Mouse (Mus musculus) lung, postnatal 4 days (tissue): Measurements from ENCODE around the gene 1700029I15Rik.
"Not testable (repeated sequence)": the region's sequence is repeated elsewhere in the genome, so short reads cannot be mapped to it uniquely, and the experiment has no call there.

Source experiments
- DNase-seq, 2 experiments: peaks; one replicate each; pipeline ENCODE4 v3.0.0; 2021

The 1700029I15Rik gene

GRCm38 (mm10) chr2:92392318-92393264 lies 10.3 kb downstream of the 1700029I15Rik start:
- DNase-seq = peak in 1 of 2 experiments; percentile 43

GRCm38 (mm10) chr2:92395535-92395934 lies 13.2 kb downstream of the 1700029I15Rik start:
- no peak for DNase-seq

GRCm38 (mm10) chr2:92397436-92397835 lies 15.1 kb downstream of the 1700029I15Rik start:
- no peak for DNase-seq

- not testable (repeated sequence) for DNase-seq
Measured at GRCm38 (mm10) chr2:92399877-92400276, 17.5 kb downstream of the 1700029I15Rik start.

- DNase-seq = no peak
Measured at GRCm38 (mm10) chr2:92400682-92401081, 18.3 kb downstream of the 1700029I15Rik start.

GRCm38 (mm10) chr2:92401091-92401561 lies 18.8 kb downstream of the 1700029I15Rik start, which contains the start of gene Mapk8ip1:
Gene Mapk8ip1 (minus strand): TSS chr2:92401263.
- peak in 1 of 2 experiments; percentile 50 for DNase-seq

- DNase-seq = no peak
Measured at GRCm38 (mm10) chr2:92402591-92403326, 20.4 kb downstream of the 1700029I15Rik start.

GRCm38 (mm10) chr2:92403776-92404319 lies 21.5 kb downstream of the 1700029I15Rik start:
- DNase-seq = no peak

GRCm38 (mm10) chr2:92404737-92405136 lies 22.4 kb downstream of the 1700029I15Rik start:
- no peak for DNase-seq

GRCm38 (mm10) chr2:92405687-92406086 lies 23.3 kb downstream of the 1700029I15Rik start:
- no peak for DNase-seq

GRCm38 (mm10) chr2:92408309-92409045 lies 26.1 kb downstream of the 1700029I15Rik start:
- no peak for DNase-seq

GRCm38 (mm10) chr2:92411705-92412104 lies 29.4 kb downstream of the 1700029I15Rik start:
- DNase-seq = no peak

- no peak for DNase-seq
Measured at GRCm38 (mm10) chr2:92421723-92422387, 39.5 kb downstream of the 1700029I15Rik start.

GRCm38 (mm10) chr2:92422388-92423135 lies 40.2 kb downstream of the 1700029I15Rik start:
- DNase-seq = peak in 1 of 2 experiments; percentile 46

- DNase-seq = peak in 1 of 2 experiments; percentile 17
Measured at GRCm38 (mm10) chr2:92423156-92423555, 40.8 kb downstream of the 1700029I15Rik start.

- peak; percentile 94 to 96 for DNase-seq
Measured at GRCm38 (mm10) chr2:92423702-92424461, 41.5 kb downstream of the 1700029I15Rik start.

- DNase-seq = peak; percentile 63 to 72
Measured at GRCm38 (mm10) chr2:92424462-92425308, 42.3 kb downstream of the 1700029I15Rik start.

- peak in 1 of 2 experiments; percentile 15 for DNase-seq
Measured at GRCm38 (mm10) chr2:92425366-92425765, 43.0 kb downstream of the 1700029I15Rik start.

- peak; percentile 54 to 70 for DNase-seq
Measured at GRCm38 (mm10) chr2:92426426-92426825, 44.1 kb downstream of the 1700029I15Rik start.
